Mouse (Mus musculus) heart, embryonic 11.5 days (tissue): ENCODE data around the gene Syt13. TPM values are rescaled to one million over a fixed set of nuclear protein-coding genes. Genes with fewer than 3 reads are reported as not detected.
A peak's percentile ranks its signal among the peaks of the same experiment; 100 is the strongest.

Experiments
- ATAC-seq: fragments of 200-750 bp; cut with Nextera tagmentation; replicated peaks from 2 replicates; pipeline ENCODE4 v1.8.0; 2017; ENCODE audit warnings: moderate library complexity; ENCODE audit not compliant: insufficient number of reproducible peaks, low FRiP score, low TSS enrichment
- H3K27ac ChIP-seq: fragments of 300-500 bp; sonication (generic); 2 replicates; pipeline ENCODE4 v1.5.1; 2014; ENCODE audit warnings: mild to moderate bottlenecking, low read depth, low read length
- H3K27me3 ChIP-seq: fragments of 300-500 bp; sonication (generic); 2 replicates; pipeline ENCODE4 v1.6.1; 2014; ENCODE audit warnings: mild to moderate bottlenecking, low read length, mixed read lengths; ENCODE audit not compliant: control insufficient read depth, insufficient read depth
- H3K36me3 ChIP-seq: fragments of 300-500 bp; sonication (generic); 2 replicates; pipeline ENCODE4 v1.6.1; 2014; ENCODE audit warnings: mild to moderate bottlenecking, low read length, moderate library complexity, mixed read lengths; ENCODE audit not compliant: control insufficient read depth, insufficient read depth
- H3K4me1 ChIP-seq: fragments of 300-500 bp; sonication (generic); 2 replicates; pipeline ENCODE4 v1.6.1; 2014; ENCODE audit warnings: low read length; ENCODE audit not compliant: control insufficient read depth, insufficient read depth
- H3K4me2 ChIP-seq: fragments of 300-500 bp; sonication (generic); 2 replicates; pipeline ENCODE4 v1.6.1; 2014; ENCODE audit warnings: mild to moderate bottlenecking, moderate library complexity
- H3K4me3 ChIP-seq: fragments of 300-500 bp; sonication (generic); 2 replicates; pipeline ENCODE4 v1.5.1; 2014; ENCODE audit warnings: low read depth, low read length
- H3K9ac ChIP-seq: fragments of 300-500 bp; sonication (generic); 2 replicates; pipeline ENCODE4 v1.6.1; 2014; ENCODE audit warnings: mild to moderate bottlenecking, low read depth, low read length, moderate library complexity
- H3K9me3 ChIP-seq: fragments of 300-500 bp; sonication (generic); replicated peaks from 2 replicates; pipeline ENCODE4 v1.6.1; 2016; ENCODE audit warnings: low read length; ENCODE audit not compliant: control insufficient read depth
- WGBS: fragments of 180-500 bp; shearing (Covaris S2); extraction: QIAGEN DNeasy Blood & Tissue Kit; methylation state at CpG from one replicate; pipeline ENCODE4 v1.1.7; 2014; ENCODE audit not compliant: insufficient replicate concordance; 5-methylcytosine and 5-hydroxymethylcytosine counted together
- polyA plus RNA-seq: library from polyadenylated mRNA; unstranded; fragments of >200 nt; fragmentation: Nextera tagmentation; extraction: Ambion mirVana; gene quantifications from 2 replicates; pipeline ENCODE4 v1.2.1, GENCODE M21; 2014

Gene Syt13
- 0.25 and 0.52 TPM in 2 replicates for polyA plus RNA-seq

DNA sequence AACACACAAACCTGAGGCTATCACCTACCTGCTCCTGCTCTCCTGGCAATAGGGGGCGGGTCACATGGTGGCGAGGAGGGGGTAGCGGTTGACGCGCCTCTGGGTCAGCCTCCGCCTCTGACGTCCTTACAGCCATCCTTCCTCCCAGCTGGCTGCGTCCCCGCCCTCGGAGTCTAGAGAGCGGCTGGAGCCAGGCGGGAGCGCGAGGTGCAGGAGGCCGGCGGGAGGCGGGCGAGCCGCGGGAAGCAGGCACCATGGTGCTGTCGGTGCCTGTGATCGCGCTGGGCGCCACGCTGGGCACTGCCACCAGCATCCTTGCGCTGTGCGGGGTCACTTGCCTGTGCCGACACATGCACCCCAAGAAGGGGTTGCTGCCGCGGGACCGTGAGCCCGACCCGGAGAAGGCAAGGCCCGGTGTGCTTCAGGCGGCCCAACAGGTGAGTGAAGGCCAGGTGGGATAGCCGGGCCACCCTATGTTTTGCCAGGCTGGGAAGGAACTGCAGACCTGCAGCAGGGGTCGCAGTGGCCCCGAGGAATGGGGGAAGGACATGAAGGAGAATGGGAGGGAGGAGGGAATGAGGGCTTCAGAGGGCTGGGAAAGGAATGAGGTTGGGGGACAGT, at the start of gene Syt13:
Syt13 (plus strand) TSS at position 166 of the 621 bp plus-strand sequence.
- no peaks in the 10 kb centered on the region for H3K9me3 ChIP-seq
- 0 out of 2 replicates have a peak, but pooled peaks have one; percentile 14 for ATAC-seq
- under 1% methylated on average over 38 of the region's 38 CpGs for WGBS
- no peak within 1 kb of the TSS for H3K27ac ChIP-seq
- peaks cover 4% of the 10 kb centered on the region for H3K4me1 ChIP-seq
- peak within 1 kb of the TSS; percentile 63 for H3K9ac ChIP-seq
- H3K4me3 ChIP-seq: peak within 1 kb of the TSS; percentile 36
- H3K4me2 ChIP-seq: peak within 1 kb of the TSS; percentile 76
- peaks cover 47% of the 10 kb centered on the region for H3K27me3 ChIP-seq
- no peaks in the 10 kb centered on the region for H3K36me3 ChIP-seq

DNA sequence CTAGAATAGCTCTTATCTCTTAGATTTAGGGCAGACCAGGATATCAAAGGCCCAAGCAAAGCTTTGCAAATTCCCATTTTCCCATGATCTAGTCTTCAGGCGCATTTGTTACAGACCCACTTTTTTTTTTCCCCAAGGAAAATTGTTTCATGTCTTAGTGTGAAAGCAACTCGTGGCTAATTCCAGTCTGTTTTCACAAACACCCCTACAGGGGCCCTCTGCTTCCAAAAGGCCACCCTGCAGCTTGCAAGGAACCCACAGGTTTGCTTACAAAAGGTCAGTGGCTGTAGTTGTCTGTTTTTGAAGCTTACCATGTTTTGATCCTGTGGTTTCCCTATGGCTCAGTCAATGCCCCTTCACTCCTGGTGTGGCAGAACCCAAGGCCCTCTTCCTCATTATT, 48.3 kb upstream of the Syt13 start:
- no peak overlapping the region for H3K9ac ChIP-seq
- H3K27me3 ChIP-seq: no peaks in the 10 kb centered on the region
- H3K4me2 ChIP-seq: no peak overlapping the region
- no peak overlapping the region for H3K27ac ChIP-seq
- H3K4me3 ChIP-seq: no peak overlapping the region
- no peaks in the 10 kb centered on the region for H3K4me1 ChIP-seq
- ATAC-seq: no peak
- no peaks in the 10 kb centered on the region for H3K36me3 ChIP-seq
- H3K9me3 ChIP-seq: no peaks in the 10 kb centered on the region; the same call in 1 of the 2 replicates
- 10% methylated on average over 2 of the region's 2 CpGs for WGBS

DNA sequence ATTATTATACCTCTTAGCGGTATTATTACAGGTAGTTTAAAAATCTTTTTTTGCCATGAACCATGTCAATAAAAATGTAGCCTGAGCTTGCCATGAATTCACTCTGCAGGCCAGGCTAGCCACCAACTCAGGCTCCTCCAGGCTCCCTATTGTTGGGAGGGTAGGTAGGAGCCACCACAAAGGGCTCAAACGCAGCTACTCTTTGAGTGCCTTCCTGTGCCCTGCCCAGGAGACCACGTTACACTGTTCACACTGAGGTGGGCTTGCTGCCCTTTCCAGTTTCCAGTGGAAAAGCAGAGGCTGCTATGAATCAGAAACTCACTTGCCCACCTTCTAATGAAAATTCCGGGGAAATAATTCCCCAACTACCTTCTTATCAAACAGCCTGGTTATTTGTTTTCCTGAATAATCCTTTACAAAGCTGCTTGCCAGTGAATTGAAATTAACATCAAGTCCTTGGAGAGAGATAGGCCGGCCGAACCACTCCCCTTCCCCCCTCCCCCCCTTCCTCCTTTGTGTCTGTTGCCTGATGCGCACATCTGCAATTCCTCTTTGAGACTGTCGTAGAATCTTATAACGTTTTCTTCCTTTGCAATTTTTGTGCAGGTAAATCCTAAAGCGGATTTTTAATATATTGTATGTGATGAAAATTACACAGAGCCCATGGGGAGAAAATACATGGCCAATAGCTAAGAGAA, 44.6 kb upstream of the Syt13 start:
- no peak overlapping the region for H3K27ac ChIP-seq
- no peaks in the 10 kb centered on the region for H3K27me3 ChIP-seq
- no peak for ATAC-seq
- no peaks in the 10 kb centered on the region for H3K4me1 ChIP-seq
- H3K4me3 ChIP-seq: no peak overlapping the region
- H3K9me3 ChIP-seq: no peaks in the 10 kb centered on the region
- no peaks in the 10 kb centered on the region for H3K36me3 ChIP-seq
- H3K4me2 ChIP-seq: no peak overlapping the region
- no peak overlapping the region for H3K9ac ChIP-seq
- WGBS: 25% methylated on average over 10 of the region's 10 CpGs

DNA sequence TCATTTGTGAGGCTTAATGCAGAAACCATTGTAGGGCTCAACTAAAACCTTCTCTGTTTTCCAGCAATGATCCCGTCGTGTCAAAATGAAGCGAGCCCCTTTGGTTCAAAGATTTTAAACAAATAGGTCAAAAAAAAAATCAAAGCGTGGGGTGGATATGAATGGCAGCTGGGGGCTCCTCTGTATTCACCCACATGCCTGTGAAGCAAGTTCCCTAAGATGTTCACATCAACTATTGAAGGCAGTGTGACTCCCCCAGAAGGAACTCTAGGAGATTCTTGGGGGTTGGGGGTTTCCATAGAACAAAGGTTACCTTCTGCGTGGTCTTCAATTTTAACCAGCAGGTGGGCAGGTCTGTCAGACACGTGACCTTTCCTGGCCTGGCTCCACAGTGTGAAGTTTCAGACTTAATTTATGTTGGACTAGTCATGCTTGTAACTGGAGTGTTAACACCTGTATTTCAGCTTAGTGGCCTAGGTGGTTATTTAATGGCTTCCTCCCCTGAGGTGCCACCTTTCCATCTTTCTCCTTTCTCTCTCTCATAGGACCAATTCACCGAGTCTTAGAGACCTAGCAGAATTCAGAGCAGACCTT, 43.7 kb upstream of the Syt13 start:
- H3K4me2 ChIP-seq: no peak overlapping the region
- no peak overlapping the region for H3K4me3 ChIP-seq
- H3K27me3 ChIP-seq: no peaks in the 10 kb centered on the region
- no peaks in the 10 kb centered on the region for H3K4me1 ChIP-seq
- 58% methylated on average over 7 of the region's 7 CpGs for WGBS
- H3K36me3 ChIP-seq: no peaks in the 10 kb centered on the region
- H3K27ac ChIP-seq: no peak overlapping the region
- no peak for ATAC-seq
- H3K9me3 ChIP-seq: no peaks in the 10 kb centered on the region
- no peak overlapping the region for H3K9ac ChIP-seq

DNA sequence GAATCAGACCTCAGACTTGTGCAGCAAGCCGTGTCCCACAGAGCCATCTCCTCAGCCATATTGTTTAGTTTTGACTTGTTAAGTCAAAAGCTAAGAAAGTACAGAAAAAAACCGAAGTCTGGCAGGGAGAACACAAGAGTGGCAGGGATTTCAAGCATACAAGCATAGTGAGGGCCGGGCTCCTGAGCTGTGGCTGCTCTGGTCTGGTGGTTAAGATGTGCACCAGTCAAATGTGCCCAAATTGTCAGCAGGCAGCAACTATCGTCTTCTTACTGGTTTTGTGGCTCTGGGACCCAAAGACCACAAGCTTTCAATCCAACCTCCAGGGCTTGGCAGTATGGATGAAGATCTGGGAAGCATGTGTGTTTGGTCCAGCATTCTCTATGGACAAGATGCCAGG, 42.2 kb upstream of the Syt13 start:
- no peak for ATAC-seq
- H3K9me3 ChIP-seq: no peaks in the 10 kb centered on the region
- H3K36me3 ChIP-seq: no peaks in the 10 kb centered on the region
- no peaks in the 10 kb centered on the region for H3K27me3 ChIP-seq
- H3K4me3 ChIP-seq: no peak overlapping the region
- no peak overlapping the region for H3K4me2 ChIP-seq
- no peak overlapping the region for H3K27ac ChIP-seq
- WGBS: 70% methylated on average over 4 of the region's 4 CpGs
- no peaks in the 10 kb centered on the region for H3K4me1 ChIP-seq
- no peak overlapping the region for H3K9ac ChIP-seq

DNA sequence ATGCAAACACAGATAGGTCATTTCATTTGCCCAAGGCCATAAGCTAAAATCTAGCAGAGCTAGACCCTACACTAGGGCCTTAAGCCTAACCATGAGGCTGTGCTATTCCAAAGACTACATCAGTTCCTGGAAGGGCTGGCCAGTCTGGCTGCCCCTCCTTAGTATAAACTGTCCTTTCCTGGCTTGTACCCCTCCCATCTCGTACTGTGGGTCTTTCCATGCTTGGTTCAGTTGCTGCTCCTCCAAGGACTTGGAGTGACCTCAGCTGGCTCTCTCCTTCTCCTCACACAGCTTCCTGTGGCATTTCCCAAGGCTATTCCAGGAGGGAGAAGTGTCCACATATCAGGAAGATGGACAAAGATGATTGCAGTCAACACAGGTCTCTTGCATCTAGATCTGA, 40.3 kb upstream of the Syt13 start:
- no peaks in the 10 kb centered on the region for H3K36me3 ChIP-seq
- H3K27me3 ChIP-seq: no peaks in the 10 kb centered on the region
- H3K4me2 ChIP-seq: no peak overlapping the region
- H3K27ac ChIP-seq: no peak overlapping the region
- WGBS: 67% methylated on average over 1 of the region's 1 CpGs
- H3K4me1 ChIP-seq: no peaks in the 10 kb centered on the region
- no peak overlapping the region for H3K9ac ChIP-seq
- ATAC-seq: no peak
- no peak overlapping the region for H3K4me3 ChIP-seq
- no peaks in the 10 kb centered on the region for H3K9me3 ChIP-seq

DNA sequence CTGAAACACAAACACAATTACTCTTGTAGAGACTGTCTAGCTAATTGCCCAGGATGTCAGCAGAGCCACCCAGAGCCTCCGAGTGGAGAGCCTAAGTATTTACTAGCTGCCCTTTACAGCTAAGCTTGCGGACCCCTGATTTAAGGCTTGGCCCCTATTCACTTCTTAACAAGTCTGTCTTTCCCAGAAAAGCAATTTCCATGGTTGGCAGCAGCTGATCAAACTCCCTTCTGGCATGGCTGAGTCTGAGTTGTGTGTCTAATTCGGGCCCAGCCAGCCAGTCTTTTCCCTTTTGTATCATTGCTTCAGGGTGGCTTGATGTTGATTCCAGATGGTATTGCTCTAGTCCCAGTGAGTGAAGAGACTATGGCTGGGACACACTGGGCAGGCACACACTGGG, 37.4 kb upstream of the Syt13 start:
- H3K27ac ChIP-seq: no peak overlapping the region
- H3K9ac ChIP-seq: no peak overlapping the region
- H3K36me3 ChIP-seq: no peaks in the 10 kb centered on the region
- no peaks in the 10 kb centered on the region for H3K27me3 ChIP-seq
- H3K4me3 ChIP-seq: no peak overlapping the region
- H3K4me1 ChIP-seq: no peaks in the 10 kb centered on the region
- no peak overlapping the region for H3K4me2 ChIP-seq
- 78% methylated on average over 3 of the region's 3 CpGs for WGBS
- H3K9me3 ChIP-seq: no peaks in the 10 kb centered on the region
- no peak for ATAC-seq

DNA sequence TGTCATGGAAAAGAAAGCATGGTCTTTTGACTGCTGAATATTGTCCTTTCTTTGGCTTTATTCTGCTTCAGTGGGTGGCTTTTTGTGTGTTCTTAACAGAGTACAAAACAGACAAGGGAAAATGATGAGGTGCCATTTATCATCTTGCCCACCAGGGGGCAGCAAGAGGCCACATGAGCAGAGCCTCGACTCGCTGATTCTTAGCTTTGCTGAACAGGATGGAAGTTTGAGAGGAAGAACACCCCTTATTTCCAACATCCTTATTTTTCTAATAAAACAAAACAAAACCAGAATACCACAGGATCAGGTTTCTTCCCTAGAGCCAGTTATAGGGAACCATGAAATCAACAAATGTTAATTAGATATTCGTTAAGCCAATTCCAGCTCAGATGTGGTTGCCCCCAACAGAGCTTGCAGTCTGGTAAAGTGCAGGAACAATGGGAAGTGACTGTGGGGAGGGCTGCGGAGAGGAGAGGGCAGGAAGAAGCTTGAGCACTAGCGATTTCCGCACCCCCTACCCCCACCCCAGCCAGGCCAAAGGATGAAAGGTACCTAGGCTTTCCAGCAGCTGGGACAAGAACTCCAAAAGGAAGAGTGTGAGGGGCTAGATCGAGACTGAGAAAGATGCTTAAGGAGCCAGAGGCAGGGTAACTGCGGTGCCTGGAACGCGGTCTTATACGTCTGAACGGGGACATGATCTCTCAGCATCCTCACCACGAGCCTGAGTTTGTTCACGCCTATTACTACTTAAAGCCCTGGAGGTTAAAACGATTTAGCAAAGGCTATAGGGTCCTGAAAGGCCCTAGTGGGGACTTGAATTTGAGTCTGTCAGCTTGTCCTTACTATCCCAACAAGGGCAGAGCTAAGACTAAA, 31.6 kb upstream of the Syt13 start:
- Histone ChIP-seq H3K27ac (no peak overlapping the region), H3K9ac (0 out of 2 replicates have a peak overlapping the region, but pooled peaks have one; percentile 10), H3K4me1 (peaks cover 2% of the 10 kb centered on the region; the same call in 1 of the 2 replicates), H3K9me3 (no peaks in the 10 kb centered on the region), H3K4me3 (no peak overlapping the region), H3K27me3 (no peaks in the 10 kb centered on the region), H3K36me3 (no peaks in the 10 kb centered on the region), H3K4me2 (peak overlapping the region; percentile 45)
- WGBS: 3% methylated on average over 15 of the region's 15 CpGs
- no peak for ATAC-seq
